8 mouse cellular contexts compared by ENCODE assay signal in genomic region chr11:86586868-86587792, GRCm38 (mm10). TPM values are rescaled to one million over a fixed set of nuclear protein-coding genes. Genes with fewer than 3 reads are reported as not detected.
A peak's percentile ranks its signal among the peaks of the same experiment; 100 is the strongest.
DNase-seq lines count a peak whose midpoint lies in the region; ATAC-seq and TF ChIP-seq lines count a peak whose summit lies in the region.

No protein-coding gene starts in this region.

- WGBS in heart, embryonic 14.5 days, result 1% methylated on average over 15 of the region's 15 CpGs
- WGBS in stomach, postnatal 0 days, result 3% methylated on average over 15 of the region's 15 CpGs
- WGBS in cerebellum, adult 2 months, result 36% methylated on average over 15 of the region's 15 CpGs

- H3K27me3 ChIP-seq in heart, embryonic 14.5 days (ENCODE audit: control insufficient read depth, insufficient read depth, low read length), result no peaks in the 10 kb centered on the region
- H3K27me3 ChIP-seq in stomach, postnatal 0 days (ENCODE audit: control insufficient read depth, insufficient read depth, low read length), result no peaks in the 10 kb centered on the region
- H3K27me3 ChIP-seq in cerebellum, adult 2 months (ENCODE audit: control insufficient read depth, insufficient read depth, low read length), result no peaks in the 10 kb centered on the region

- H3K4me2 ChIP-seq in heart, embryonic 14.5 days (ENCODE audit: low read length), result peak overlapping the region; percentile 83
- peak overlapping the region; percentile 66 for H3K4me2 ChIP-seq in stomach, postnatal 0 days (replicated peaks; ENCODE audit: low read depth)

- no peak for TF ChIP-seq CTCF in stomach, postnatal 0 days (IDR thresholded peaks at IDR 0.05; ENCODE audit: low read depth)
- no peak for TF ChIP-seq CTCF in cerebellum, adult 2 months (IDR thresholded peaks at IDR 0.05; ENCODE audit: borderline replicate concordance, insufficient read depth, low read depth, low read length)

- H3K4me3 ChIP-seq in heart, embryonic 14.5 days (ENCODE audit: control insufficient read depth in 1 of 2, insufficient read depth in 1 of 2, low read depth in 1 of 2, low read length in 2 of 2), result peak overlapping the region; percentile 54 to 72
- H3K4me3 ChIP-seq in stomach, postnatal 0 days (ENCODE audit: low read depth, low read length), result peak overlapping the region; percentile 80
- no peak overlapping the region for H3K4me3 ChIP-seq in cerebellum, adult 2 months (replicated peaks; ENCODE audit: insufficient read depth, low read depth, low read length)

- H3K9me3 ChIP-seq in heart, embryonic 14.5 days (ENCODE audit: control insufficient read depth, low read length), result no peaks in the 10 kb centered on the region
- no peaks in the 10 kb centered on the region for H3K9me3 ChIP-seq in stomach, postnatal 0 days (ENCODE audit: control insufficient read depth, low read length)

- ATAC-seq in heart, embryonic 14.5 days (ENCODE audit: insufficient number of reproducible peaks, insufficient read depth, low FRiP score, low read depth), result peak; percentile 90
- peak; percentile 72 for ATAC-seq in megakaryocyte, adult 5-6 weeks (ENCODE audit: poor library complexity, severe bottlenecking)
- ATAC-seq in stomach, postnatal 0 days (ENCODE audit: low FRiP score, low TSS enrichment), result peak; percentile 92

- TF ChIP-seq POLR2A in cerebellum, adult 2 months (IDR thresholded peaks at IDR 0.05; ENCODE audit: borderline replicate concordance, insufficient read depth, low read length), result no peak

- peaks cover 2 to 25% of the 10 kb centered on the region in 2 experiments; a peak in 3 of 4 replicates for H3K4me1 ChIP-seq in heart, embryonic 14.5 days (ENCODE audit: control insufficient read depth in 2 of 2, insufficient read depth in 2 of 2, low read length in 2 of 2)
- no peaks in the 10 kb centered on the region for H3K4me1 ChIP-seq in stomach, postnatal 0 days (replicated peaks; ENCODE audit: control insufficient read depth, insufficient read depth)
- no peaks in the 10 kb centered on the region; the same call in 1 of the 2 replicates for H3K4me1 ChIP-seq in cerebellum, adult 2 months (ENCODE audit: control insufficient read depth, insufficient read depth, low read length)

- peak overlapping the region; percentile 82 for H3K9ac ChIP-seq in heart, embryonic 14.5 days (ENCODE audit: low read length)
- peak overlapping the region; percentile 98 for H3K9ac ChIP-seq in stomach, postnatal 0 days (ENCODE audit: low read length)

- DNase-seq in spleen, adult 12 weeks (ENCODE audit: low spot score), result peak; percentile 52
- DNase-seq in spleen, postnatal 4 days (ENCODE audit: low spot score in 2 of 2), result no peak
- DNase-seq in embryo, embryonic 11 days, result peak; percentile 64
- DNase-seq in kidney, postnatal 10 days, result peak; percentile 82
- peak; percentile 92 for DNase-seq in stomach, postnatal 0 days (ENCODE audit: low spot score)
- DNase-seq in cerebellum, adult 2 months, result no peak

- peak; percentile 94 for TF ChIP-seq EP300 in stomach, postnatal 0 days (optimal IDR thresholded peaks at IDR 0.05)

- peak overlapping the region; percentile 88 to 95 for H3K27ac ChIP-seq in heart, embryonic 14.5 days (replicated peaks in 1 of 2; ENCODE audit: control insufficient read depth in 1 of 2, insufficient read depth in 1 of 2, low read depth in 2 of 2, low read length in 2 of 2)
- H3K27ac ChIP-seq in stomach, postnatal 0 days (replicated peaks), result peak overlapping the region; percentile 99
- no peak overlapping the region for H3K27ac ChIP-seq in cerebellum, adult 2 months (ENCODE audit: insufficient read depth, low read length)

- H3K36me3 ChIP-seq in heart, embryonic 14.5 days (ENCODE audit: control insufficient read depth, insufficient read depth, low read length), result peaks cover 10% of the 10 kb centered on the region; the same call in 1 of the 2 replicates
- no peaks in the 10 kb centered on the region for H3K36me3 ChIP-seq in stomach, postnatal 0 days (ENCODE audit: control insufficient read depth, insufficient read depth, low read length)

RNA-seq across cellular contexts. Expression of gene Tubd1, which starts 42.3 kb away (rescaled TPM):
- polyA plus RNA-seq in heart, embryonic 14.5 days (2014; fragmentation: Nextera tagmentation; extraction: Ambion mirVana), result 12.0 and 13.2 TPM in 2 replicates
- 7.8 and 9.6 TPM in 2 replicates for total RNA-seq in megakaryocyte, adult 5-6 weeks (2015)
- total RNA-seq in megakaryocyte, adult 5-6 weeks (2017), result 5.4 and 5.5 TPM in 2 replicates
- 7.6 and 7.8 TPM in 2 replicates for polyA plus RNA-seq in stomach, postnatal 0 days (2015; fragmentation: Nextera tagmentation; extraction: Ambion mirVana)
- polyA plus RNA-seq in cerebellum, adult 2 months (2012; rRNA removed), result 3.5 and 4.0 TPM in 2 replicates

RNA-seq across cellular contexts. Expression of gene Rps6kb1, which starts 42.5 kb away (rescaled TPM):
- 33.4 and 34.8 TPM in 2 replicates for polyA plus RNA-seq in heart, embryonic 14.5 days (2014; fragmentation: Nextera tagmentation; extraction: Ambion mirVana)
- 30.4 and 38.4 TPM in 2 replicates for total RNA-seq in megakaryocyte, adult 5-6 weeks (2015)
- total RNA-seq in megakaryocyte, adult 5-6 weeks (2017), result 29.9 and 35.4 TPM in 2 replicates
- 40.7 and 42.3 TPM in 2 replicates for polyA plus RNA-seq in stomach, postnatal 0 days (2015; fragmentation: Nextera tagmentation; extraction: Ambion mirVana)
- polyA plus RNA-seq in cerebellum, adult 2 months (2012; rRNA removed), result 25.6 and 28.9 TPM in 2 replicates

Comparison
In these comparisons a context has a peak if more than half of its experiments do, and no peak if none do; other contexts are left out.
1. DNase-seq: peak in spleen, adult 12 weeks (single experiment), embryo, embryonic 11 days (single experiment), kidney, postnatal 10 days (single experiment) and stomach, postnatal 0 days (single experiment); none in spleen, postnatal 4 days (0 of 2) and cerebellum, adult 2 months (0 of 2).
2. Peak in every context shown above with its lines, with median percentiles within 50 percentile points of each other: ATAC-seq.